Mouse (Mus musculus) midbrain, postnatal 0 days (tissue): Measurements from ENCODE around the gene Cfdp1. TPM values are rescaled to one million over a fixed set of nuclear protein-coding genes. Genes with fewer than 3 reads are reported as not detected.

ENCODE experiments used
- ATAC-seq: fragments of 200-750 bp; cut with Nextera tagmentation; 2 replicates; pipeline ENCODE4 v1.8.0; 2017; ENCODE audit warnings: moderate number of reproducible peaks, mild to moderate bottlenecking, moderate TSS enrichment, moderate library complexity; ENCODE audit not compliant: low FRiP score
- DNase-seq: peaks from one replicate; pipeline ENCODE4 v3.0.0-alpha.2; 2015; ENCODE audit warnings: low spot score
- H3K27ac ChIP-seq: fragments of 300-500 bp; sonication (generic); 2 replicates; pipeline ENCODE4 v1.5.1; 2014; ENCODE audit warnings: low read depth, mild to moderate bottlenecking, low read length, mixed read lengths
- H3K27me3 ChIP-seq: fragments of 300-500 bp; sonication (generic); 2 replicates; pipeline ENCODE4 v1.6.1; 2014; ENCODE audit warnings: low read length, control low read depth, mixed read lengths; ENCODE audit not compliant: insufficient read depth
- H3K36me3 ChIP-seq: fragments of 300-500 bp; sonication (generic); 2 replicates; pipeline ENCODE4 v1.6.1; 2014; ENCODE audit warnings: low read length, control low read depth, mixed read lengths; ENCODE audit not compliant: insufficient read depth
- H3K4me1 ChIP-seq: fragments of 300-500 bp; sonication (generic); 2 replicates; pipeline ENCODE4 v1.6.1; 2014; ENCODE audit warnings: mild to moderate bottlenecking, control low read depth, antibody characterized with exemption, low read length, mixed read lengths; ENCODE audit not compliant: insufficient read depth
- H3K4me2 ChIP-seq: fragments of 300-500 bp; sonication (generic); 2 replicates; pipeline ENCODE4 v1.6.1; 2014; ENCODE audit warnings: low read depth, mild to moderate bottlenecking, low read length, mixed read lengths; ENCODE audit not compliant: poor library complexity, severe bottlenecking
- H3K4me3 ChIP-seq: fragments of 300-500 bp; sonication (generic); 2 replicates; pipeline ENCODE4 v1.5.1; 2014; ENCODE audit warnings: low read depth, mild to moderate bottlenecking, low read length, moderate library complexity
- H3K9ac ChIP-seq: fragments of 300-500 bp; sonication (generic); replicated peaks from 2 replicates; pipeline ENCODE4 v1.6.1; 2014; ENCODE audit warnings: mild to moderate bottlenecking, low read length, moderate library complexity, mixed read lengths; ENCODE audit not compliant: poor library complexity, severe bottlenecking
- H3K9me3 ChIP-seq: fragments of 300-500 bp; sonication (generic); 2 replicates; pipeline ENCODE4 v1.6.1; 2016; ENCODE audit warnings: low read length, control low read depth
- CTCF ChIP-seq: IDR thresholded peaks from 2 replicates; pipeline ENCODE4 v1.5.1; 2016; ENCODE audit warnings: antibody characterized with exemption, mild to moderate bottlenecking
- WGBS: fragments of 180-500 bp; shearing (Covaris S2); extraction: QIAGEN DNeasy Blood & Tissue Kit; methylation state at CpG from one replicate; pipeline ENCODE4 v1.1.7; 2014; 5-methylcytosine and 5-hydroxymethylcytosine counted together
- polyA plus RNA-seq: library from polyadenylated mRNA; unstranded; fragments of >200 nt; fragmentation: Nextera tagmentation; extraction: Ambion mirVana; gene quantifications from 2 replicates; pipeline ENCODE4 v1.2.1, GENCODE M21; 2015
- total RNA-seq: library from RNA; depleted of rRNA; stranded (reverse); fragments of >200 nt; gene quantifications from 2 replicates; pipeline ENCODE4 v1.2.3, GENCODE M21; 2014

The Cfdp1 gene
- total and polyA plus RNA-seq, 2 experiments from 2014 or later = 61.3 to 196 TPM

DNA sequence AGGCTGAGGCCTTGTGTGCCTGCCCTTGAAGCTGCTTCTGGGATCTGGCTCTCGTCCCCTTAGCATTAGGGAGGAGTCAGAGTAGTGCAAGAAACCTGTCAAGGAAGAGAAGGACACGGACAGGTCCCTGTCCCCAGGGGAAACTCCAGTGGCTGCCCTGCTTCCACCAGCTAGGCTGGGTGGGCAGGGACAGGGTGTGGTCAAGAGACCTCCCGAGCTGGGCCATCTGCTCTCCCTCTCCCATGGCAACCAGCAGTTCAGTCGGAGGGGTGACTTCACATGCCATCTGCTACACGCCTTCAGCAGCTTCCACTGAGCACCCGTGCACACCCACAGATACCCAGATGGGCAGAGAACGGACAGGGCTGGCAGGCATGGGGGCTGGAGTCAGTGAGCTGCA is 117.8 kb downstream of the Cfdp1 start:
- peaks cover 34% of the 10 kb centered on the region for H3K4me1 ChIP-seq

DNA sequence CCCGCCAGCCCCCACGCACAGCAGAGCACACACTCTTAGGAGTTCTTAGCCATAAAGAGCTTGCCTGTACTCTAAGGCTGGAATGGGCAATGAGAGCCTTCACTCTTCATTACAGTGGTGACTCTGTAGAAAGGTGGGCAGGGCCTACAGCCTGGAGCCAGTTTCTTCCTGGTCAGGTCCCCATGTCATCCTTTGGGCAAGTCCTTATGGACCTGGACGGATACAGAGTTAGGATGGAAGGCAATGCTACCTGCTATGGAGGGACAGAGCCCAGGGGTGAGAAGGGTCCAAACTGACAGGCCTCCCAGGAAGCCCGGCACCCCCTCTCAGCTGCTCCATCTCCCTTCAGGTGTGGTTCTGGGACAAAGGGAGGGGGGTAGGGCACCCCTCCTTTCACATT is 118.3 kb downstream of the Cfdp1 start:
- H3K9ac ChIP-seq = 0 out of 2 replicates have a peak overlapping the region, but pooled peaks have one; percentile 13
- H3K4me1 ChIP-seq = peaks cover 33% of the 10 kb centered on the region
- DNase-seq (no peak), ATAC-seq (no peak)
- H3K27me3 ChIP-seq = no peaks in the 10 kb centered on the region
- WGBS = 74% methylated on average over 4 of the region's 4 CpGs
- no peak overlapping the region for H3K4me3 ChIP-seq
- H3K27ac ChIP-seq = no peak overlapping the region
- no peak for TF ChIP-seq CTCF
- no peaks in the 10 kb centered on the region for H3K9me3 ChIP-seq
- H3K36me3 ChIP-seq = no peaks in the 10 kb centered on the region
- no peak overlapping the region for H3K4me2 ChIP-seq

More for the DNA sequence above, 117.8 kb downstream of the Cfdp1 start:
- Histone ChIP-seq H3K36me3 (no peaks in the 10 kb centered on the region), H3K27ac (no peak overlapping the region), H3K4me3 (no peak overlapping the region), H3K9me3 (no peaks in the 10 kb centered on the region), H3K27me3 (no peaks in the 10 kb centered on the region), H3K9ac (no peak overlapping the region), H3K4me2 (no peak overlapping the region)
- DNase-seq (peak; percentile 70), ATAC-seq (no peak)
- WGBS = 29% methylated on average over 7 of the region's 7 CpGs
- no peak for TF ChIP-seq CTCF

DNA sequence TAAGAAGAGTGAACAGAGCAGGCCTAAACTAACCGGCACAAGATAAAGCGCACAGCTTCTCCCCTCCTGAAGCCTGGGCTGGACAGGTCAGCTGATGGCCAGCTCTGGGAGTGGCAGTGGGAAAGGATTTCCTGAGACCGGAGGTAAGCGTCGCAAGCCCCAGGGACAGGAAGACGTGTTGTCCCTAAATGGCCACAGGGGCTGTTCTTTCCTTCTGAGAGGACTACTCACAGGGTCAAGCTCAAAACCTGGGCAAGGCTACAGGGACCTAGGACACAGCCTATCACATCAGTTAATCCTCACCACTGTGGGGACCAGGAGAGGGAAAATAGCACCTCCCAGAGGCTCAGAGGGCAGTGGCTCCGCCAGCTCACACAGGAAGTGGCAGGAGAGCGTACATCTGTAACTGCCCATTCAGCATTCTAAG is 118.7 kb downstream of the Cfdp1 start:
- Histone ChIP-seq H3K9ac (no peak overlapping the region), H3K4me1 (peaks cover 31% of the 10 kb centered on the region), H3K27me3 (no peaks in the 10 kb centered on the region), H3K4me3 (no peak overlapping the region), H3K4me2 (peak overlapping the region; percentile 0; the same call in 1 of the 2 replicates), H3K9me3 (no peaks in the 10 kb centered on the region), H3K27ac (no peak overlapping the region), H3K36me3 (no peaks in the 10 kb centered on the region)
- ATAC-seq (no peak), DNase-seq (no peak)
- WGBS = 63% methylated on average over 8 of the region's 8 CpGs
- TF ChIP-seq CTCF = 0 out of 2 replicates have a peak, but pooled peaks have one; percentile 22

GRCm38 (mm10) chr8:111734244-111734960 is 119.7 kb downstream of the Cfdp1 start:
- H3K4me1 ChIP-seq = peaks cover 24% of the 10 kb centered on the region
- H3K9ac ChIP-seq = no peak overlapping the region
- no peaks in the 10 kb centered on the region for H3K27me3 ChIP-seq
- H3K27ac ChIP-seq = no peak overlapping the region
- WGBS = 63% methylated on average over 5 of the region's 6 CpGs
- H3K9me3 ChIP-seq = no peaks in the 10 kb centered on the region
- H3K4me2 ChIP-seq = no peak overlapping the region
- DNase-seq = no peak
- TF ChIP-seq CTCF = no peak
- no peak overlapping the region for H3K4me3 ChIP-seq
- H3K36me3 ChIP-seq = no peaks in the 10 kb centered on the region
- no peak for ATAC-seq

GRCm38 (mm10) chr8:111733581-111734243 is 120.4 kb downstream of the Cfdp1 start:
- Histone ChIP-seq H3K9me3 (no peaks in the 10 kb centered on the region), H3K36me3 (no peaks in the 10 kb centered on the region), H3K9ac (no peak overlapping the region), H3K27ac (no peak overlapping the region), H3K4me2 (no peak overlapping the region), H3K27me3 (no peaks in the 10 kb centered on the region), H3K4me3 (no peak overlapping the region), H3K4me1 (peaks cover 18% of the 10 kb centered on the region)
- ATAC-seq = no peak
- TF ChIP-seq CTCF = no peak
- no peak for DNase-seq
- 17% methylated on average over 5 of the region's 5 CpGs for WGBS
